Mouse (Mus musculus) embryonic fibroblast, embryonic 13.5 days (primary cell): ENCODE data around the gene Rnf144b.

ENCODE experiments used
- CTCF ChIP-seq: IDR thresholded peaks from 2 replicates; pipeline ENCODE4 v1.5.1; 2011; ENCODE audit warnings: mild to moderate bottlenecking, control low read depth, low read length, moderate library complexity, borderline replicate concordance; ENCODE audit not compliant: insufficient read depth
- POLR2A ChIP-seq: IDR thresholded peaks from 2 replicates; pipeline ENCODE4 v1.6.1; 2011; ENCODE audit warnings: low read depth, mild to moderate bottlenecking, control low read depth, low read length, moderate library complexity

DNA sequence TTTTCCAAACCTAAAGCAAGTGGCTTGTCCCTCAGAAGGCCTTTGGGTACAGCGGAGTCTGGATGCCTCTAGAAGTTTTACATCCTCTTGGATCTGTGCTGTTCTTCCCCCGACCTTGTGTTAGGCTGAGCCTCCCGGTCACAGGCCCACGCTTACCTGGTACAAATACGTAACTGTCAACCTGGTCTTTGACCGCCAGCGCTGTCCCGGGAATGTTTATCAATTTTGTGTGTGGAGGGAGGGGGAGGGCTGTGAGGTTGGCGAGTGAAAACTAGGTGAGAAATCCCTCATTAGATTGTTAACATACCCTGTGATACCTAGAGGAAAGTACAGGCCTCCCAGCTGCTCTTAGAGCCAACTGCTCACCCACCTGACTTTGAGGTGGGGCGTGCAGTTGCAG lies 27.5 kb downstream of the Rnf144b start:
- TF ChIP-seq POLR2A: no peak
- TF ChIP-seq CTCF: no peak
